Mouse (Mus musculus): Measurements from ENCODE around the gene Phldb1.

- TF ChIP-seq CTCF (IDR thresholded peaks at IDR 0.05; ENCODE audit: extremely low read depth, insufficient read length, insufficient replicate concordance, low read depth, low read length) (no peak), POLR2A (IDR thresholded peaks at IDR 0.05; ENCODE audit: low read depth, low read length) (no peak)
These were observed 1.1 kb downstream of the Phldb1 start for GRCm38 (mm10) chr9:44733671-44734523.

All from small intestine, adult 2 months (tissue).